Mouse (Mus musculus): ENCODE data around the gene Spon2. TPM values are rescaled to one million over a fixed set of nuclear protein-coding genes. Genes with fewer than 3 reads are reported as not detected.

The Spon2 gene
- polyA plus RNA-seq, 1 experiment = 28.5 TPM

GRCm38 (mm10) chr5:33217663-33218062 lies 592 bp downstream of the Spon2 start:
- no peak for DNase-seq (ENCODE audit: low read depth)

DNA sequence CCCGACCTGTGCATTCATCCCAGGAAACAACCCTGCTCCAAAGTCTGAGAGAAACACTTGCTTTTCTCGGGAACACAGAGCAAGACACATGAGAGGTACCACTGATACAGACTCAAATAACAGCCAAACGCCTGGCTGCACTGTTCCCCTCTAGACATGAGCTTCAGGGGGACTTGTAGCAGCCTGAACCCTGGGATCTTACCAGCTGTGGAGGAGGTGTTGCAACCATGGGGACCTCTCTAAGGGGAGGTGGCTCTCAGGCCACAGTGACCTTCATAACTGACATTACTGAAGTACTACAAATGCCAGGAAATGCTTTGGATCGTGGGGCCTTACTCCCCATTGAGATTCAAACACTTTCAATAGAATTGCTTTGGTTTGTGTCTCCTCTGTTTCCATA lies 3.5 kb downstream of the Spon2 start:
- no peak for DNase-seq (ENCODE audit: low read depth)

DNA sequence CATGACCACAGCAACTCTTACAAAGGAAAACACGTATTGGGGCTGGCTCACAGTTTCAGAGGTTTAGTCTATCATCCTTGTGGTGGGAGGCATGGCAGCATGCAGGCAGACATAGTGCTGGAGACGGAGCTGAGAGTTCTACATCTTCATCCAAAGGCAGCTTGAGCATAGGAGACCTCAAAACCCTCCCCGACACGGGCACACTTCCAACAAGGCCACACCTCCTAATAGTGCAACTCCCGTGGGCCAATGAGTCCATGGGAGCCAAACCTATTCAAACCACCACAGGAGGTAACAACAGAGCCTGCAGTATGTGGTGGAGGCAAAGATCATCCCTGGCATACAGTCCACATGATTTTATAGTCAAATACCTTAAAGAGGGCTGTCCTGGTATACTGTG lies 7.0 kb downstream of the Spon2 start:
- DNase-seq (ENCODE audit: low read depth) = no peak

- no peak for DNase-seq (ENCODE audit: low read depth)
Measured at GRCm38 (mm10) chr5:33210515-33210914, 7.7 kb downstream of the Spon2 start.

DNA sequence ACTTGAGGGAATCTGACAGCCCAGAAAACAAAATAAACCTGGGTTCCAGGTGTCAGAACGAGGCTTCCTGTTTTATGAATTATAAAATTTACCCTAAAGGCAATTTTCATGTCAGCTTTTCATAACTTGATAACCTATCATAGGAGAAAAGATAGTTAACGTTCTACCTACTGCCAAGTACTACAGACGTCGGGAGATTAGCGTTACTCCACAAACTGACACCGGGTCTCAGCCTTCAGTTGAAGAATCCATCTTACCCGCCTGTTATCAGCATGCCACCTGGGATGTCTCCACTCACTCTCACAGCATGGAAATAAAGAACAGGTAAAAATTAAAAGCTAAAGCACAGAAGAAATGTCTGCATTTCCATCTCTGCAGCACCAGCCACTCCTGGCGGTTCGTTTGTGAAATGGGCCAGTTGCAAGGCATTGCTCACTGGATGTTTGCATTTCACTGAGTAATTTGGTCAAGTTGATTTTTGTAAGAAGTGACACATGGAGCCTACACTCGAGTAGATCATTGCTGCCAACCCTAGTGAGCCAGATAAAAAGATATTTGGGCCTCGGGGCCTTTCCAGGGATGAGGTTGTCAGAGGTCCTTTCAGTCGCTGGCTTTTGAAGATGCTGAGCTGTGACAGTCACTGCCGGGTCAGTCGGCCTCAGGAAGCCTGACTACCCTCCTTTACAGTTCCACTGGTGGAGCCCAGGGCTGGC lies 9.6 kb downstream of the Spon2 start:
- DNase-seq (ENCODE audit: low read depth) = no peak

GRCm38 (mm10) chr5:33207136-33207535 lies 11.1 kb downstream of the Spon2 start:
- no peak for DNase-seq (ENCODE audit: low read depth)

DNA sequence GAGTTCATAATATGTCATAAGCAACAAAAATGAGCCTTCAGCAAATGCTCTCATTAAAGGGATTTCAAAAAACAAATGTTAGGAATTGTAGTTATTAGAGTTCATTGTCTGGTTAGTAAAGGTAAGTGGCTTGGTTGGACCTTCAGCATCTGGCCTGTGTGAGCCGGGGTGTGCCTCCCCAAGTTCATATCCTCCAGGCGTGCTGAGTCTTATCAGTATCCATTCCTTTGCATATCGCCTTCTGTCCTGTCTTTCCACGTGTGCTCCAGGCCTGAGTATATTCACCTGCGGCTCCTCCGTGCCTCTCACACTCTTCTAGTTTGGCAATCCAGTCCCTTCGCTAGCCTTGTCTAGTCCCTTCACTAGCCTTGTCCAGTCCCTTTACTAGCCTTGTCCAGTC lies 11.9 kb downstream of the Spon2 start:
- DNase-seq (ENCODE audit: low read depth) = no peak

DNA sequence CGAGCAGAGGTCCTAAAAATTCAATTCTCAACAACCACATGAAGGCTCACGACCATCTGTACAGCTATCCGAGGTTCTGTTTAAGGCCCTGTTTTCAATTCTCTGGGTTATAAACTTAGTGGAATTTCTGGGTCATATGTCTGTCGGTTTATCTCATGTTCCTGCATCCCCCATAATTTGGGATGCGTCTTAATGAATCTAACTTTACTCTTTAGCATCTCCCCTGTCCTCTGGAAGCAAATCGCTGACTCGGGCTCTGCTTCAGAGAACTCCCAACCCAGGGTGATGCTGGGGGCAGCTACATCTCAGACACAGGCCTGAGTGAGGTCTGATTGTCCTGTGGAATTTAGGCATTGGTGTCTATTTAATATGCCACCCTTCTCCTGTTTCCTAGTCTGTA lies 14.0 kb downstream of the Spon2 start:
- no peak for DNase-seq (ENCODE audit: low read depth)

DNA sequence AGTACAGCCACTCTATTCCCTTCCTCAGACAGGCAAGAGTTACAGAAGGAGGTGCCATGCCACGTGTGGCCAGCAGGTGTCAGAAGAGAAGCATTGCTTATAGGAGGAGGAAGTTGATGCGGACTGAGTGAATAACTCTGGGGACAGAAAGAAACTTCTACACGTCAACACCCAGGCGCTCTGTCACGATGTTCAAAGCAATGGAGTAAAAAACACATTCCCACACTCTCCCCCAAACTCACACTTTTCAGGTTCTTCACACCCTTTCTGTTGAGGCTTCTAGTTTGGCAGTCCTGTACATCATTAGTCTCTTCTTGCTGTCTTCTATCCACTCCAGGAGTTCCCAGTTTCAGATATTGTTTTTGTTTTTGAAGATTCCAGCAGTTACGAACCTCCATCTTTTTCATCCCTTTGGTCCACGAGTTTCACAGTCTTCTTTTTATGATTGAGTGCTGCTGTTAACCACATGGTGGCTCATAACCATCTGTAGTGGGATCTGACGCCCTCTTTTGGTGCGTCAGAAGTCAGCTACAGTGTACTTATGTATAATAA lies 14.5 kb downstream of the Spon2 start:
- DNase-seq (ENCODE audit: low read depth) = no peak

- DNase-seq (ENCODE audit: low read depth) = no peak
Measured at GRCm38 (mm10) chr5:33203171-33203565, 15.1 kb downstream of the Spon2 start.

DNA sequence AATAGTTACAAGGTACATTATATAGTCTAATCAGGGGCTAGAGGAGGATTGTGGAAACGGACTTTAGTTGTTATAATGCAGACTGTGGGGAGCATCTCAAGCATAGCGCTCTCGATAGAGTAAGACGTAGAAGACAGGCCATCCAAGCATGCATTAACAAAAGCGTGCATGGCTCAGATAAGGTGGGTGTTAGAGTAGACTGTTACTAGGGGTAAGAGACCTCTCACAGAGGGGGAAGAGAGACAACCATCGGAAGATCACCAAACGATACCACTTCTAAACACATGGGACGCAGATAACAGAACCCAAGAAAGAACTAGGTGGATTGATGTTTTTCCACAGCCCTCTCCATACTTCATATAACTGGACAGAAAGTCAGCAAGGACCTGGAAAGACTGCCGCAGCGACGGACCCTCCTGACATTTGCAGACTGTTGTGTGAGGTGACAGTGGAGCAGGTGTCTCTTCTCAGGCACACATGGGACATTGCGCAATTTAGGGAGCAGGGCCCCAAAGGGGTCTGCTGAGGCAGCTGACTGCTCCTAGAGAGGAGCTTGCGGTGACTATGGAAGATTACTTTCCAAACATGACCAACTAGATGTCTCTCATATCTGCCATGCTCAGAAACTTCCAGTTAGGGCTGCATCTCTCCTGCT lies 15.6 kb downstream of the Spon2 start:
- DNase-seq (ENCODE audit: low read depth) = no peak

- DNase-seq (ENCODE audit: low read depth) = no peak
Measured at GRCm38 (mm10) chr5:33201697-33202096, 16.6 kb downstream of the Spon2 start.

DNA sequence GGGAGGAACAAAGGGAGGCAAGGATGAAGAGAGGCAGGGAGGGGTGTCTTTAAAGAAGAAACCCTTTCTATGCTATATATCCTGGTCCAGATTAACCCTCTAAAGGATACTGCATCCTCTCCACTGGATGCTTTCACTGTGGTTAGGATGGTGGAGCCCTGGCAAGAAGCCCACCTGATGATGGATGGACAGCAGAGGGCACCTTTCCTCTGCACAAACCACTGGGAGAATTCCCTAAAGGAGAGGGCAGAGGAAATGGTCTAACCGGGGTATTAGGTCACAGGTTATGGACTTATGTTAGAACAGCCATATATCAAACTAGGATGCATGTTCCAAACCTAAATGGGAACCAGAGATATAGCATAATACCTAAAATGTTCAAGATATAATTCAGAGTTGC lies 18.2 kb downstream of the Spon2 start:
- no peak for DNase-seq (ENCODE audit: low read depth)

GRCm38 (mm10) chr5:33195246-33195852 lies 22.9 kb downstream of the Spon2 start:
- no peak for DNase-seq (ENCODE audit: low read depth)

- DNase-seq (ENCODE audit: low read depth) = no peak
Measured at GRCm38 (mm10) chr5:33193567-33193966, 24.7 kb downstream of the Spon2 start.

Other genes with a start within 250 kb of the Spon2 start
- 105 and 129 TPM in 2 replicates for gene Ywhah, start 199.6 kb downstream of the Spon2 start, polyA plus RNA-seq (2012; rRNA removed)
- gene Slc5a1, start 114.2 kb downstream of the Spon2 start, polyA plus RNA-seq (2012; rRNA removed) = 0.04 and 0.11 TPM in 2 replicates
- 181 and 240 TPM in 2 replicates for gene Ctbp1, start 56.5 kb upstream of the Spon2 start, polyA plus RNA-seq (2012; rRNA removed)
- gene Maea, start 117.1 kb upstream of the Spon2 start, polyA plus RNA-seq (2012; rRNA removed) = 107 and 129 TPM in 2 replicates
- 8.7 and 8.8 TPM in 2 replicates for gene Uvssa, start 160.1 kb upstream of the Spon2 start, polyA plus RNA-seq (2012; rRNA removed)
- gene Nkx1-1, start 215.5 kb upstream of the Spon2 start, polyA plus RNA-seq (2012; rRNA removed) = not detected in 2 replicates

Data from gonadal fat pad, adult 2 months (tissue).